Mouse (Mus musculus) neural tube, embryonic 11.5 days (tissue): ENCODE measurements at regions not wholly inside any gene's neighbourhood (a gene's known extent, or its start where the extent isn't known, plus 50 kb on each side); places are given as distances from the start of the nearest gene placed in this dataset.
A peak's percentile ranks its signal among the peaks of the same experiment; 100 is the strongest.

Experiments
- ATAC-seq: fragments of 200-750 bp; cut with Nextera tagmentation; 2 replicates; pipeline ENCODE4 v1.8.0; 2017; ENCODE audit warnings: moderate number of reproducible peaks, mild to moderate bottlenecking, moderate TSS enrichment, moderate library complexity; ENCODE audit not compliant: insufficient read depth, low FRiP score, low TSS enrichment
- DNase-seq: peaks from one replicate; pipeline ENCODE4 v3.0.0-alpha.2; 2015; ENCODE audit warnings: low spot score
- H3K27ac ChIP-seq: fragments of 300-500 bp; sonication (generic); 2 replicates; pipeline ENCODE4 v1.5.1; 2014; ENCODE audit warnings: low read depth, mild to moderate bottlenecking, low read length
- H3K27me3 ChIP-seq: fragments of 300-500 bp; sonication (generic); 2 replicates; pipeline ENCODE4 v1.6.1; 2014; ENCODE audit warnings: mild to moderate bottlenecking, low read length, mixed read lengths; ENCODE audit not compliant: control insufficient read depth, insufficient read depth
- H3K36me3 ChIP-seq: fragments of 300-500 bp; sonication (generic); 2 replicates; pipeline ENCODE4 v1.6.1; 2014; ENCODE audit warnings: mild to moderate bottlenecking, low read length, moderate library complexity, mixed read lengths; ENCODE audit not compliant: control insufficient read depth, insufficient read depth
- H3K4me1 ChIP-seq: fragments of 300-500 bp; sonication (generic); 2 replicates; pipeline ENCODE4 v1.6.1; 2014; ENCODE audit warnings: low read length, mixed read lengths; ENCODE audit not compliant: control insufficient read depth, insufficient read depth
- H3K4me2 ChIP-seq: fragments of 300-500 bp; sonication (generic); 2 replicates; pipeline ENCODE4 v1.6.1; 2014; ENCODE audit warnings: low read depth, mild to moderate bottlenecking, moderate library complexity
- H3K4me3 ChIP-seq: fragments of 300-500 bp; sonication (generic); 2 replicates; pipeline ENCODE4 v1.5.1; 2014; ENCODE audit warnings: low read depth, low read length
- H3K9ac ChIP-seq: fragments of 300-500 bp; sonication (generic); 2 replicates; pipeline ENCODE4 v1.6.1; 2014; ENCODE audit warnings: mild to moderate bottlenecking, low read length
- H3K9me3 ChIP-seq: fragments of 300-500 bp; sonication (generic); 2 replicates; pipeline ENCODE4 v1.6.1; 2016; ENCODE audit warnings: low read length; ENCODE audit not compliant: control insufficient read depth
- WGBS: fragments of 180-500 bp; shearing (Covaris S2); extraction: QIAGEN DNeasy Blood & Tissue Kit; methylation state at CpG from one replicate; pipeline ENCODE4 v1.1.7; 2014; 5-methylcytosine and 5-hydroxymethylcytosine counted together

DNA sequence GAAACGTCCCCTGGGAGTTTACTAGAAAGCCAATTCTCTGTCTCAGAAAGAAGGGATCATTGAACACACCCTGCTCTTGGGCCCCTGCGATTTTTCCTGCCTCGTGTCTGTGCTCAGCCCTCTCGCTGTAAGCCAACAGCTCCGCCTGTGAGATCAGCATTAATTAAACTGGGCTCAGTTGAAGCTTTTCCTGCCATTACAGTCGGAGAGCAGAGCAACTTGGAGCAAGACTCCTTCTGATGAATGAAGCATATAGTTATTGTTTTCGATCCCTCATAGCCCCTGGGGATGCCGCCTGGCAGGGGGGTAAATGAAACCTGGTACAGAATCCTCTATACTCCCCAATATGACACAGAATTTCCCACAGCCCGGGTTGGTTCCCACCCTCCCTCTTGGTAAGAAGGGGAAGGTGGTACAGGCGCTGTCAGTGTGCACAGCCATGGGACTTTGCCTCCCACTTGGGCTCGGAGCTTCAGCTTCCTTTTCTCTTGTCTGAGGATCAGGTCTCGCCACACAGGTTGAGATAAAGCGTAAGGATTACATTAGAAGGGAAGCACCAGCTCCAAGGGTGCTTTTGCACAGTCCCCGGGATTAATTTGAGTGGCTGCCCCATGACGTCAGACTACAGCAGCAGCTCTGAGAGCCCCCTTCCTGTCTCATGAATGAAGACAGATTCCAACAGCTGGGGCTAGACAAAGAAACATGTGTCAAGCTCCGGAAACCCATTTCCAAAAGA is 257.1 kb downstream of the Mycn start:
- H3K4me3 ChIP-seq = no peak overlapping the region
- no peaks in the 10 kb centered on the region for H3K27me3 ChIP-seq
- DNase-seq (peak; percentile 57), ATAC-seq (no peak)
- H3K4me1 ChIP-seq = peaks cover 32% of the 10 kb centered on the region
- no peak overlapping the region for H3K4me2 ChIP-seq
- H3K9me3 ChIP-seq = no peaks in the 10 kb centered on the region
- 44% methylated on average over 16 of the region's 16 CpGs for WGBS
- no peaks in the 10 kb centered on the region for H3K36me3 ChIP-seq
- H3K9ac ChIP-seq = peak overlapping the region; percentile 32
- H3K27ac ChIP-seq = 0 out of 2 replicates have a peak overlapping the region, but pooled peaks have one; percentile 27

DNA sequence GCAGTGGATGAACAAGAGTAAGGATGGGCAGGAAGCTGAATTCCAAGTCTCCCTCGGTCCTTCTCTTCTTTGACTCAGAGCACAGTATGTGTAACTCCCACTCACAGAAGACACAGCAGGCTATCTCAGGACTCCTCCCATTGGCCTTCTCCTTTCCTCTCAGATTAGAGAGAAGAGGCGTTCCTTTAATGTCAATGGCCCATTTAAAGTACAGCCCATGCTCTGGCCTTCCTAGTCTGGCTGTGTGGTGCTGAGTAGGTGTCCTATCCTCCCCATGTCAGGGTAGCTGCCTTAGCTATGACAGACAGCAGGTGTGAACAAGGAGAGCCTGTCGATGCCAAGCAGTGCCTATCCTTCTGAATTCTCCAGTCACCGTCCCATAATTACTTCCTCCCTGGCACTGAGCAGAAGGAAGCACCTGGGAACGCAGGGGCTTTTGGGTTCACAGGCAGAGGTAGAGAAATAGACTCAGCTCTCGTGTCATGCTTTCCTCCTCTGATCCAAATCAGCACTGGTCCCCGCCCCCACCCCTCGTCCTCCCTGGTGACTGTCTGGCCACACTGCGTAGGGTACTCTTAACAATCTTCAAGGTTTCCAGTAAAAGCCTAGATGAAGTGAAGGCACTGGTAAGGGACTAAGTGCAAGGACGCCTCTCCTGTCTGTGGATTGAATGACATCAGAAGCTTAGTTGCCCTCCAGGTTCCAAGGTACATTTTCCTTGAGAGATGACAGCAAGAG is 257.8 kb downstream of the Mycn start:
- Histone ChIP-seq H3K36me3 (no peaks in the 10 kb centered on the region), H3K4me1 (peaks cover 37% of the 10 kb centered on the region), H3K9me3 (no peaks in the 10 kb centered on the region), H3K4me3 (no peak overlapping the region), H3K27ac (no peak overlapping the region), H3K9ac (no peak overlapping the region), H3K27me3 (no peaks in the 10 kb centered on the region), H3K4me2 (no peak overlapping the region)
- WGBS = 49% methylated on average over 10 of the region's 10 CpGs
- DNase-seq (no peak), ATAC-seq (no peak)

DNA sequence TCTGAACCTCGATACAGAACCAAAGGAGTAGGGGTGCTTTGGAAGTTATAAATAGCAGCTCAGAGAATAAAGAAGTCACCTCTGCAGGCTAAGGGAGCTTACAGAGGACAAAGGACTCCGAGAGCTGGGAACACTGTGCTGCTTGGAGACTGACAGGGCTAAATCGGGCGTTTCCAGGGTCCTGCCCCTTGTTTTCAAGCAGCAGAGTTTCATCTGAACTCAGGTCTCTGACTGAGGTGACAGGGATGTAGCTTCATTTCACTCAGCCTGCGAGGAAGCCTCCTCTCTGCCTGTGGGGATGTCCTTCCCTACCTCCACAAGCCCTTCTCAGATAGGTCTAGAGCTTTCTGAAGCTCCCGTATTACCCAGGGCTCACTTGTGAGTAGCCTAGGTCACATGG is 260.6 kb downstream of the Mycn start:
- Histone ChIP-seq H3K4me2 (peak overlapping the region; percentile 52), H3K9ac (peak overlapping the region; percentile 64), H3K9me3 (no peaks in the 10 kb centered on the region), H3K4me1 (peaks cover 40% of the 10 kb centered on the region), H3K4me3 (peak overlapping the region; percentile 4; the same call in 1 of the 2 replicates), H3K36me3 (no peaks in the 10 kb centered on the region), H3K27me3 (no peaks in the 10 kb centered on the region), H3K27ac (peak overlapping the region; percentile 92)
- peak; percentile 71 for DNase-seq
- peak; percentile 70 for ATAC-seq
- 12% methylated on average over 6 of the region's 6 CpGs for WGBS

DNA sequence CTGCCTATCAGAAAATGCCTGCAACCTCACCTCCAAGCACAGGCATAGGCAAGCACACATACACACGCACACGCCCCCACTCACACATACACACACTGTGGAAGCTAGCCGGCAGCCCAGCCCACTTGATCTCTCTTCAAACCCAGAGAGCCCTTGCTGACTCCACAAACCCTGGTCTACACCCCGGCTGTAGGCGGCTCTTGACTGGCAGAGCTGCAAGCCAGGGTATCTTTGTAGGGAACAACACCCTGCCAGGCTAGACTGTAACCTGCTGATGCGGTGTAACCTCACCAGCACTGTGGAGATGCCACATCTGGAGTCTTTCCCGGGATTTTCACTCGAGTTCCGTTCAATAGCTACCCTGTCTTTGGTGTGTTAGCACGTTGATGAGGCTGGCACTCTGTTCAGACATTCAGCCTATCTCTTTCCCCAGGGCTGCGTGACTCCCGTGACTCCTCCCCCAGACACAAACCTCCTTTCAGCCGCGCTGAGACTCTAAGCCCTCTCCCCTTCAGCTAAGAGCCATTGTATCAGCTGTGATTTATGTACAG is 261.3 kb downstream of the Mycn start:
- H3K4me2 ChIP-seq = peak overlapping the region; percentile 52
- peak overlapping the region; percentile 25 for H3K4me3 ChIP-seq
- 5% methylated on average over 14 of the region's 14 CpGs for WGBS
- peak overlapping the region; percentile 65 for H3K9ac ChIP-seq
- DNase-seq (peak; percentile 88), ATAC-seq (peak; percentile 96)
- H3K27me3 ChIP-seq = no peaks in the 10 kb centered on the region
- peaks cover 40% of the 10 kb centered on the region for H3K4me1 ChIP-seq
- no peaks in the 10 kb centered on the region for H3K9me3 ChIP-seq
- H3K27ac ChIP-seq = peak overlapping the region; percentile 92
- H3K36me3 ChIP-seq = no peaks in the 10 kb centered on the region

DNA sequence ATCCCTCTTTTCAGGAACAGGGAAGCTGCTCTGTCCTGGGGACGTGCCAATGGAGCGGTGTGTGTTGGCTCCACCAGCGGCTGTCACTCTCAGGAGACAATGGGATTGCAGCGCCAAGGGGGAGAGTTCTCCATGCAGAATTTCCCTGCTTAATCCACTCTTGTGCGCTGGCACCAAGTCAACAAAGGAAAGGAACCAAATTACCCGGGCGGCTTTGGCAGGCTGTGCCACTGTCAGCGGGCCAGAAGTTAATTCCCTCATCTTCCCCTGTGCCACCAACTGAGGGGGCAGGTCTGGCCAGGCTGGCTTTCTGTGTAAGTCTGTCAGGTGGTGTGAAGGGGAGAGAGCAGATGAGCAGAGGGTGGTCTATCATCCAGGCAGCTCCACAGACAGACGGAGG is 265.0 kb downstream of the Mycn start:
- 82% methylated on average over 9 of the region's 9 CpGs for WGBS
- Histone ChIP-seq H3K9me3 (no peaks in the 10 kb centered on the region), H3K4me1 (peaks cover 21% of the 10 kb centered on the region)

DNA sequence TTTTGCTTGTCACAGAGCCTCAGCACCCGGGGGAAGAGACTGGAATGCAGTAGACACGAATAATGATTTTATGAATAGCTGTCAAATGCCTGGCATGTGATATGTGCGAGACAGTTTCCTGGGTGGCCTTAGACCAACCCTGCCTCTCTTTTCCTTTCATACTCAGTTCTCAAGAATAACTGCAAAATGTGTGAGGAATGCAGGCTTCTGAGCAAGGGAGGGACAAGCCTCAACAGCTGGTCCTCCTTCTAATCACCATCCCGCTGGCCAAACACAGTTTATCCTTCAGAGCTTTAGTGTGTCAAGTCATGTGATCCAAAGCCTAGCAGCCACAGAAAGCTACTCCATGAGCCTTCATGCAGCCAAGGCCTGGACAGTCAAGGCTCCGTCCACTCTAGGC is 271.8 kb downstream of the Mycn start:
- DNase-seq = no peak
- H3K4me2 ChIP-seq = no peak overlapping the region
- H3K4me1 ChIP-seq = no peaks in the 10 kb centered on the region; the same call in 1 of the 2 replicates
- H3K36me3 ChIP-seq = no peaks in the 10 kb centered on the region
- ATAC-seq = no peak
- no peak overlapping the region for H3K4me3 ChIP-seq
- no peak overlapping the region for H3K9ac ChIP-seq
- WGBS = 83% methylated on average over 5 of the region's 5 CpGs
- H3K9me3 ChIP-seq = no peaks in the 10 kb centered on the region
- H3K27me3 ChIP-seq = no peaks in the 10 kb centered on the region
- no peak overlapping the region for H3K27ac ChIP-seq

More for the DNA sequence above, 265.0 kb downstream of the Mycn start:
- H3K4me2 ChIP-seq = no peak overlapping the region
- no peak overlapping the region for H3K4me3 ChIP-seq
- H3K27ac ChIP-seq = no peak overlapping the region
- H3K27me3 ChIP-seq = no peaks in the 10 kb centered on the region
- no peaks in the 10 kb centered on the region for H3K36me3 ChIP-seq
- DNase-seq (no peak), ATAC-seq (no peak)
- no peak overlapping the region for H3K9ac ChIP-seq

DNA sequence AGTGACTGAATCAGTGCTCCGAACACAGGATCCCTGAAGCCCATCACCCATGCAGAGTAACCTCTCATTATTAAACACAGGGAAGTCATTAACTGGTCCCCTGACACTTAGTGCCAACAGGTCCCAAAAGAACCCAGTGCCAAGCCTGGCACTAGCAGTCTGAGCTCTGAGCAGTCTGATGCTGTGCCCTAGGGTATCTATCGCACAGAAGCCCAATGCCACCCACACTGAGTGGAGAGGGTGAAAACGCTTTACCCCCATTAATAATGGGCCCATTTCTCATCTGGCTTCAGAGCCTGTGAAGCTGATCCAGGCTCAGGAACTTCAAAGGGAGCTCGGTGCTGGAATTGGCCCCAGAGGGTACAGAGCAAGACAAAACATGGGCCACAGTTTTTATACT is 272.8 kb downstream of the Mycn start:
- Histone ChIP-seq H3K9me3 (no peaks in the 10 kb centered on the region), H3K27ac (no peak overlapping the region), H3K4me3 (no peak overlapping the region), H3K4me1 (no peaks in the 10 kb centered on the region; the same call in 1 of the 2 replicates), H3K36me3 (no peaks in the 10 kb centered on the region), H3K9ac (no peak overlapping the region), H3K4me2 (no peak overlapping the region), H3K27me3 (no peaks in the 10 kb centered on the region)
- ATAC-seq (no peak), DNase-seq (no peak)
- 77% methylated on average over 4 of the region's 4 CpGs for WGBS

DNA sequence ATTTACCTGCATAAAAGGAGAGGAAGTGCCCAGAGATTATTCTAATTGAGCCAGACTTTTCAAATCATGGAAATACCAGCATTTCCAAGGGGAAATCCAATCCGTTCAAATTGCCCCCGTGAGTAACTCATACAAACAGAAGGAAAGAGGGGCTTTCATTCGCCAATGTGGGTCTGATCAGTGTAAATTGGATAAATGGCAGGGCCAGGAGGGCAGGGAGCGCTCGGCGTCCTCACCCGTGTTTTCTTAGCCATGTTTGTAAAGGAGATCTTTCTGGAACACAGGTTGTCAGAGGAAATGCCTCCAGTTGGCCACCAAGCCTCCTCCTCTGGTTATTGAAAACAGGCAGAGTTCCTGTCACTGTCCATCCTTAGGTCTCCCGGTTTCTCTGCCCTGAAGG is 286.1 kb downstream of the Mycn start:
- Histone ChIP-seq H3K4me1 (0 out of 2 replicates have a peak, but pooled peaks cover 2% of the 10 kb centered on the region), H3K4me2 (no peak overlapping the region), H3K36me3 (no peaks in the 10 kb centered on the region), H3K9ac (no peak overlapping the region), H3K27me3 (no peaks in the 10 kb centered on the region), H3K9me3 (no peaks in the 10 kb centered on the region), H3K27ac (no peak overlapping the region), H3K4me3 (no peak overlapping the region)
- DNase-seq = no peak
- WGBS = 67% methylated on average over 8 of the region's 8 CpGs
- ATAC-seq = no peak
